Mouse (Mus musculus) ES-E14 (cell line): ENCODE measurements at regions not wholly inside any gene's neighbourhood (a gene's known extent, or its start where the extent isn't known, plus 50 kb on each side); places are given as distances from the start of the nearest gene placed in this dataset.

Source experiments
- MAFK ChIP-seq: IDR thresholded peaks from 2 replicates; pipeline ENCODE4 v1.6.1; 2014; ENCODE audit warnings: mild to moderate bottlenecking, low read depth, low read length, inconsistent platforms; ENCODE audit not compliant: insufficient read depth
- ZNF384 ChIP-seq: IDR thresholded peaks from 2 replicates; pipeline ENCODE4 v1.6.1; 2012; ENCODE audit warnings: low read depth, low read length, inconsistent platforms

GRCm38 (mm10) chr2:133443490-133443889, 108.5 kb upstream of the Bmp2 start:
- TF ChIP-seq ZNF384 (no peak), MAFK (no peak)
